In the genomic region with DNA sequence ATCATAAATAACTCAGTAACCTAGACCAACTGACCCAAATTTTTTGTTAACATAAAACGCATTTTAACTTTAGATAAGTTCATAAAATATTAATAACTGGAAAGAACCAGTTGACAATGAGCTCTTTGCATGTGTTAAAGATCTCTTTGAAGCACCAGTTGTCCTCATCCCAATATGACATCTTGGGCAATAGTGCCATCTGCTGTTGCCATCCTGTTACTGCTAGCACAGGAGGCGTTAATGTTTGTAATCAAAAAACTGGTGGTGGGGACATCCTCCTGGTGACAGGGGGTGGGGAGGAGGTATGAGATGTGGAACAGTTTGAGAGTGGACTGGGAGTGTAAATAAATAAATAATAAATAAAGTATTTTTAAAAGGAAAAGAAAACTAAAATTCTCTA, we compare ENCODE assay signal across 9 mouse cellular contexts. TPM values are rescaled to one million over a fixed set of nuclear protein-coding genes. Genes with fewer than 3 reads are reported as not detected.
DNase-seq lines count a peak whose midpoint lies in the region; TF ChIP-seq lines count a peak whose summit lies in the region.
"Had no signal": no experiment of that assay in that cellular context is flagged by ENCODE, and none has a peak within 500 bp of the region (broad histone marks: within the 10 kb centered on the region; RNA-seq: fewer than 3 reads in every experiment).

No protein-coding gene starts in this region.

- no peaks in the 10 kb centered on the region for H3K36me3 ChIP-seq in heart, adult 2 months (ENCODE audit: control insufficient read depth, insufficient read depth, low read length)
- H3K36me3 ChIP-seq in CH12.LX (replicated peaks in 1 of 2; ENCODE audit: control insufficient read depth in 1 of 2, insufficient read depth in 1 of 2, low read length in 1 of 2): no peaks in the 10 kb centered on the region
- H3K36me3 ChIP-seq: liver, embryonic 15.5 days had no signal

- in situ Hi-C loops in CH12.LX (cut with MboI; ENCODE audit: low pct_ligation_motif_present, low pct_unique_long_range_greater_than_20kb, low sequenced_read_pairs): loop anchor here (10.0 to 25.0 kb wide), 3 partner anchors 357 to 1010 kb away; partner anchors contain the start of genes Rsrc1 and Shox2

- H3K9me3 ChIP-seq in CH12.LX (replicated peaks; ENCODE audit: low read length): no peaks in the 10 kb centered on the region
- H3K9me3 ChIP-seq: liver, embryonic 15.5 days had no signal

- no peak overlapping the region for H3K9ac ChIP-seq in heart, adult 2 months (ENCODE audit: low read depth, low read length)
- H3K9ac ChIP-seq in CH12.LX (ENCODE audit: insufficient read depth, low read depth): no peak overlapping the region
- H3K9ac ChIP-seq: liver, embryonic 15.5 days had no signal

- dilution Hi-C loops in CH12.LX (cut with MboI; ENCODE audit: extremely low pct_ligation_motif_present, extremely low pct_unique_long_range_greater_than_20kb, low sequenced_read_pairs): no loop called here

- TF ChIP-seq CTCF in heart, adult 2 months (IDR thresholded peaks at IDR 0.05): peak; percentile 92
- peak; percentile 56 to 82; a peak in 3 of 4 replicates for TF ChIP-seq CTCF in CH12.LX (conservative IDR thresholded peaks at IDR 0.05 in 1 of 2, IDR thresholded peaks at IDR 0.05 in 1 of 2; ENCODE audit: low read depth in 2 of 2, low read length in 2 of 2)
- peak; percentile 93 for TF ChIP-seq CTCF in layer of hippocampus, adult 2 months (conservative IDR thresholded peaks at IDR 0.05)

- intact Hi-C loops in heart, adult 2 months (cut with DNase I): loop anchor here (2.0 kb wide), 2 partner anchors 934 to 1012 kb away; no protein-coding TSS in a partner anchor
- intact Hi-C loops in heart, postnatal 25 days (cut with DNase I): loop anchor here (2.0 kb wide), 1 partner anchor 934 kb away; no protein-coding TSS in a partner anchor

- no peak for TF ChIP-seq POLR2A in heart, adult 2 months (IDR thresholded peaks at IDR 0.05; ENCODE audit: insufficient read depth, low read depth, low read length)
- TF ChIP-seq POLR2A in CH12.LX (IDR thresholded peaks at IDR 0.05; ENCODE audit: low read depth, low read length): no peak

- no peak overlapping the region for H3K4me2 ChIP-seq in CH12.LX (ENCODE audit: insufficient read depth, low read depth, poor library complexity, severe bottlenecking)
- H3K4me2 ChIP-seq: liver, embryonic 15.5 days had no signal

- 0 out of 2 replicates have a peak, but pooled peaks have one; percentile 13 for TF ChIP-seq EP300 in heart, adult 2 months (IDR thresholded peaks at IDR 0.05; ENCODE audit: insufficient read depth, low read depth, low read length)
- TF ChIP-seq EP300 in CH12.LX (IDR thresholded peaks at IDR 0.05; ENCODE audit: low read length): no peak

- no peak overlapping the region for H3K4me3 ChIP-seq in heart, adult 2 months
- no peak overlapping the region for H3K4me3 ChIP-seq in CH12.LX (replicated peaks in 1 of 3; ENCODE audit: low read depth in 2 of 3, low read length in 2 of 3, poor library complexity in 1 of 3)
- H3K4me3 ChIP-seq in layer of hippocampus, adult 2 months: no peak overlapping the region
- H3K4me3 ChIP-seq: liver, embryonic 15.5 days had no signal

- no peaks in the 10 kb centered on the region for H3K79me2 ChIP-seq in heart, adult 2 months (replicated peaks; ENCODE audit: control insufficient read depth, insufficient read depth, low read length)
- H3K79me2 ChIP-seq in CH12.LX (replicated peaks; ENCODE audit: control insufficient read depth, extremely low read depth, insufficient read depth, poor library complexity, severe bottlenecking): no peaks in the 10 kb centered on the region

- peak; percentile 82 for TF ChIP-seq RAD21 in CH12.LX (IDR thresholded peaks at IDR 0.05; ENCODE audit: low read depth, low read length)

- H3K27me3 ChIP-seq in heart, adult 2 months (ENCODE audit: control insufficient read depth, insufficient read depth, low read length): no peaks in the 10 kb centered on the region
- H3K27me3 ChIP-seq in CH12.LX (replicated peaks): no peaks in the 10 kb centered on the region
- H3K27me3 ChIP-seq: liver, embryonic 15.5 days had no signal

- no peaks in the 10 kb centered on the region for H3K4me1 ChIP-seq in heart, adult 2 months (ENCODE audit: control insufficient read depth, insufficient read depth, low read length)
- peaks cover 0 to 29% of the 10 kb centered on the region in 2 experiments; a peak in 2 of 4 replicates for H3K4me1 ChIP-seq in CH12.LX (ENCODE audit: control insufficient read depth in 1 of 2, insufficient read depth in 2 of 2)
- H3K4me1 ChIP-seq: liver, embryonic 15.5 days had no signal

- no peak overlapping the region for H3K27ac ChIP-seq in heart, adult 2 months
- H3K27ac ChIP-seq in CH12.LX (ENCODE audit: insufficient read depth, low read depth): no peak overlapping the region
- H3K27ac ChIP-seq in layer of hippocampus, adult 2 months: no peak overlapping the region
- H3K27ac ChIP-seq: liver, embryonic 15.5 days had no signal

- DNase-seq in heart, adult 2 months: peak; percentile 13 to 43
- no peak for DNase-seq in heart, postnatal 25 days (ENCODE audit: low spot score)
- DNase-seq in CH12.LX (ENCODE audit: extremely low read depth): peak; percentile 71
- DNase-seq in c-Kit-positive CD71-positive TER-119-positive erythroid progenitor cells, embryonic 14.5 days (ENCODE audit: low spot score): peak; percentile 37
- peak; percentile 40 to 45 for DNase-seq in frontal cortex, postnatal 25 days (ENCODE audit: low spot score in 2 of 2)
- peak; percentile 58 to 70 for DNase-seq in layer of hippocampus, adult 2 months (ENCODE audit: low spot score in 2 of 2)
- DNase-seq in lung, postnatal 25 days (ENCODE audit: low spot score): peak; percentile 43
- peak; percentile 4 for DNase-seq in spleen, adult 12 weeks (ENCODE audit: low spot score)

- 6% methylated on average over 2 of the region's 2 CpGs for WGBS in heart, adult 2 months

TF ChIP-seq in CH12.LX, 34 proteins besides CTCF, POLR2A, EP300 and RAD21:
- peak; percentile 70 for TF ChIP-seq SMC3 (IDR thresholded peaks at IDR 0.05; ENCODE audit: low read depth, low read length)
- no peak for TF ChIP-seq PAX5 (IDR thresholded peaks at IDR 0.05; ENCODE audit: low read length)
- no peak for TF ChIP-seq TBP (conservative IDR thresholded peaks at IDR 0.05; ENCODE audit: low read depth, low read length)

RNA-seq across cellular contexts. Expression of gene Mlf1, which starts 29.3 kb away (rescaled TPM):
- 100 to 1,000 TPM; 177 to 189 TPM for total RNA-seq in heart, adult 2 months (2021)
- 52.7 and 117 TPM in 2 replicates for polyA plus RNA-seq in heart, adult 2 months (2012; rRNA removed)
- total RNA-seq in heart, postnatal 25 days (2021): 100 to 1,000 TPM; 328 to 331 TPM
- not detected in 2 replicates for total RNA-seq in CH12.LX (2012; rRNA removed)
- not detected in 2 replicates for total RNA-seq in CH12.LX (2014; rRNA removed)
- polyA plus RNA-seq in CH12.LX (2012; ENCODE audit: insufficient read length, low read depth): not detected in 2 replicates
- 1 to 10 TPM; 1.1 to 1.3 TPM for total RNA-seq in layer of hippocampus, adult 2 months (2021)

RNA-seq across cellular contexts. Expression of gene Gm17402, which starts 30.4 kb away (rescaled TPM):
- total RNA-seq in heart, adult 2 months (2021): not detected
- not detected in 2 replicates for polyA plus RNA-seq in heart, adult 2 months (2012; rRNA removed)
- total RNA-seq in heart, postnatal 25 days (2021): not detected
- total RNA-seq in CH12.LX (2012; rRNA removed): not detected in 2 replicates
- total RNA-seq in CH12.LX (2014; rRNA removed): not detected in 2 replicates
- not detected in 2 replicates for polyA plus RNA-seq in CH12.LX (2012; ENCODE audit: insufficient read length, low read depth)
- total RNA-seq in layer of hippocampus, adult 2 months (2021): not detected
- polyA plus RNA-seq: liver, embryonic 15.5 days had no signal

Comparison
In these comparisons a context has a peak if more than half of its experiments do, and no peak if none do; other contexts are left out.
1. RNA of gene Mlf1, which starts 29.3 kb away (total RNA-seq): 328 to 331 TPM in heart, postnatal 25 days and 177 to 189 TPM in heart, adult 2 months; 1.1 to 1.3 TPM in layer of hippocampus, adult 2 months and not detected in CH12.LX; every median in the first group is over 10 times any median in the second.
2. Peak in every context shown above with its lines, with median percentiles within 50 percentile points of each other: CTCF ChIP-seq.